Mouse (Mus musculus) C2C12 (cell line): ENCODE results near the gene Fam50b.

Experiments
- CTCF ChIP-seq: IDR thresholded peaks from one replicate; pipeline ENCODE4 v1.5.1; 2011; ENCODE audit not compliant: control insufficient read depth, insufficient read depth, insufficient read length
- MYOG ChIP-seq: IDR thresholded peaks from one replicate; pipeline ENCODE4 v1.6.1; 2011; ENCODE audit not compliant: control insufficient read depth, insufficient read length; ENCODE audit errors: extremely low read depth
- USF1 ChIP-seq: IDR thresholded peaks from one replicate; pipeline ENCODE4 v1.6.1; 2011; ENCODE audit warnings: low read depth, mild to moderate bottlenecking, control low read depth, moderate library complexity

DNA sequence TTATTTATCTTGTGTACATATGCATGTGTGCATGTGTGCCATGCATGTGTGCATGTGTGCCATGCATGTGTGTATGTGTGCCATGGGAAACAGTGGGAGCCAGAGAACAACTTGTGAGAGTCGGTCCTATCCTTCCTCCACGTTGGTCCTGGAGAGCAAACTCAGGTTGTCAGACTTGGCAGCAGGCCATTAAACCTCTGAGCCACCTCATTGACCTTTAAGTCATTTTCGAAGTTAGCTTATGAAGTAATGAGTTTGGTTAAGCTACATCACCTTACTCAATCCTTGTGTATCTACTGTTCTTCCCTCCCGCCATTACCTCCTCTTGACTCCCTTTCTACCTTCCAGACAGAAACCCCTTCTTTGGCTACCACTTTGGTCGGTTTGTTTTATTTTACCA, 30.6 kb downstream of the Fam50b start:
- TF ChIP-seq CTCF (no peak), USF1 (no peak), MYOG (no peak)
